Mouse (Mus musculus): ENCODE results near the gene Cd300lb.
A peak's percentile ranks its signal among the peaks of the same experiment; 100 is the strongest.
"Not testable (repeated sequence)": the region's sequence is repeated elsewhere in the genome, so short reads cannot be mapped to it uniquely, and the experiment has no call there.

Gene Cd300lb

DNA sequence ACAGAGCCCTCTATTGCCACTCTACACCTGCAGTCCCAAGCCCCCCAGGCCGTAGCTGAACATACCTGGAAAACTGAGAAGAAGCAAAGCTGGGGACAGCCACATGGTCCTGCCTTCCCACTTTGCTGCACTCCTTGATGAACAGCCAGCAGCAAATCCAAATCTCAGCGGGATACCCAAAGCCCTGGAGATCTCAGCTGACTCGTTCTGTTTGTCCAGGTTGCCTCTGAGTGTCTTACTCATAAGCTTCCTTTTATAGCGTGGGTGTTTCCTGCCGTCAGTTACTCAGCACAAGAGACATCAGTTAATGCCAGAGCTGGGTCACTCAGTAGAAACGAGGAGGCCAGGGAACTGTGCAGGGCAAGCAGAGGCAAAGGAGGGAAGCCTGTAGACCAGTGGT lies at the start of gene Cd300lb:
TSS of gene Cd300lb (minus strand) at position 243 of the 400 bp plus-strand sequence.
- no peak for DNase-seq (ENCODE audit: low spot score)

DNA sequence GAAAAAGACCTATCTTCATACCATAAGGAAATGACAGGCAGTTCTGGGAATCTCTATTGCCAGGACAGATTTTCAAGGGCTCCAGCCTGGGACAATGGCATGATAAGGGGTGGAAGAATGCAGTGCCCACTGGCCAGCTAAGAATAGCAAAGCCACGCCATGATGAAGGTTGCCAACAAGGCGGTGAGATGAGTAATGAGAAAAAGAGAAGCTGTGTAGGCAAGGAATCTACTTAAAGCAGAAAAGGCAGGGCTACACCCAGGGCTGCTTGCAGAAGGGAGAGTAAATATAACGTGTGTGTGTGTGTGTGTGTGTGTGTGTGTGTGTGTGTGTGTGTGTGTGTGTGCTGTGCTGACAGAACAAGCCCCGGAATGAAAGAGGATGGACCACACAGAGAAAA lies 47.7 kb upstream of the Cd300lb start:
- no peak for DNase-seq (ENCODE audit: low spot score)

DNA sequence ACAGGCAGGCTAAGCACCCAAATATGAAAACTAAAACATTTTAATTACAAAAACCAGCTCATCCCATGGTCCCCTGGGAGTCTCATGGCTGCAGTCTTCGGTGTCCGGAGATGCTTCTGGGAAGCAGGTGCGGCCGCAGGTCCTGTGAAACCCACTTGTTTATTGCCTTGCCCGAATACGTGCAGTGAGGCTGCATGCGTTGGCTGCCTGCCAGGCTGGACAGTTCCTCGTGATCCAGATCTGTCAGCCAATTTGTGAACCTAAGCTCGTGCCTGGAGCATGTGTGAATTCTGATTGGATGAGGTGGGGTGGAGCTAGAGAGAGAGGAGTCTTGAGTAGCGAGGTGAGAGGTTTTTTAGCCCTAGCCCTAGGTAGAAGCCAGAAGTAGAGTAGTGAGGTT lies 38.5 kb upstream of the Cd300lb start:
- no peak for DNase-seq (ENCODE audit: low spot score)

DNA sequence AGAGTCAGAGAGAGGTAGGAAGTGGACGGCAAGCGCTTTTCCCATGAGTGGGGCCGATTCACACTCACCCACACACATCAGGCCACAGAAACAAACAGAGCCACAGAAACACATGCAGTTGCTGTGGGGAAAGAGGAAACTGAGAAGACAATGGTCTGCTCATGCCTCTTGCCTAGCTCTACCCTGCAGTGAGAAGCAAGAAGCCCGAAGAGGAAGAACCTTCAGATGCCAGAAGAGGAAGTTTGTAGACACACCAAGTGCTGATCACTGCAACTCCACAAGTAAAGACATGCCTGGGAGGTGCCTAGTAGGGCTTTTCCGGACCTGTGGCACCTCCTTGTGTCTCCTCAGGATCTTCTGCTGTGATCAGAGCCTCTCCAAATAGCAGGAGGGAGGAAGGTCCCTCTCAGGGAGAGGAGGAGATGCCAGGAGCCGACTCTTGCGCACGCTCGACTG lies 34.6 kb upstream of the Cd300lb start, which contains the start of gene Cd300c:
TSS of gene Cd300c (minus strand) at position 406 of the 456 bp plus-strand sequence.
- no peak for DNase-seq (ENCODE audit: low spot score)

DNA sequence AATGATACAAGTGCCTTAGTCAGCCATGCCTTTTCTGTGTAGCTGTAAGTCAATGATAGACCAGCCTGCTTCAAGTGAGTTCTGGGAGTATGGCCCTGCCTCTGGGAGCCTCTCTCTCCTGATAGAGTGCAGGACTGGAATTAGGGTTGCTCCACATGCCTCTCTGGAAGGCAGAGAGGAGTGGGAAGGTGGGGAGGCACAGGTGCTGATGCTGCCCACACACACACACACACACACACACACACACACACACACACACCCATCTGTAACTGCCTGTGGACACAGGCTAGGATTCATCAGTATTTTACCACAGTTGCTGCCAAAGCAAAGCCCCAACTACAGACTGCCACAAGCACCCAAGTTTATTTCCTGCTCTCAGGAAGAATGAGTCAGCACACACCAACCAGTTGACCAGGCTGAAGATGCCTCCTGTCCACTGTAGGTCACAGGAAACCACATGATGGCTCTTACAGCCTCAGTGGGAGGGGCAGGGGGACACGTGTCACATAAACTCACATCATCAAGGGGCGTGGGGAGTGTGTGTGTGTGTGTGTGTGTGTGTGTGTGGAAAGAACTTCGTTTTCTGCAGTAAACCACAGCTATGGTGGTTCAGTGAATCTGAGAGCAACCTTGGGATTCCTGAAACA lies 31.1 kb upstream of the Cd300lb start:
- DNase-seq (ENCODE audit: low spot score) = no peak

DNA sequence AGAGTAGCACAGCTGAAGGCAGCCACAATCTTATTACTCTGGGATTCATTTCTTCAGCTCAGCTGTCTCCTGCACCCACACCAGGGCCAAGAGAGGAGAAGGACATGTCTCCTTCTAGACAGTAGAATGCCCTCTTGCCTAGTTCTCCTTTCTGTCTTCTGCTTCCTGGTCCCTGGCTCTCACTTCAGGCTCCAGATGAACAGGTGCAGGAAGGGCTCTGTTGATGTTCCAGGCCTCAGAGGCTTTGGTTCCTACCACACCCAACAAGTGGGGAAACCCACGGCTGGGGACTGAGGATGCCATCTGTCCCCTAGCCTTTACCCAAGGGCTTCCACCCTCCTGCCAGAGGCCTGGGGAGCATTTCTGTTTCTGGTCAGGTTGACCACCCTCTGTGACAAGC lies 26.2 kb upstream of the Cd300lb start:
- no peak for DNase-seq (ENCODE audit: low spot score)

DNA sequence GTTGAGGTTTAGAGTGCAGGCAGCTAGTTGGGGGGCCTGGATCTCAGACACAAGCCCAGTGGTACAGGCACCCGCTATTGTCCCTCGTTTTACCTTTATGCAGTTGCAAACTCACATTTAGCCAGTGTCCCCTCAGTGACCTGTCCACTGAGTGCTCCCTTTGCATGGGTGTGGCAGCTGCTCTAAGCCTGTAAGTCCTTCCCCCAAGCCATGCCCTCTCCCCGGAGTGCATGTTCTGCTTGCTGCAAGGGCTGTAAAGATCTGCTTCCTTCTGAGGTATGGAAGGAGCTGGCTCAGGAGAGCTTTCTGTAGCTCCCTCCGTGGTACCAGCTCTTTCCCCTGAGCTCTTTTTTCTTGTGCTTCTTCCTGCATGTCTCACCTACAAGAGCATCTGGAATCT lies 595 bp downstream of the Cd300lb start:
- no peak for DNase-seq (ENCODE audit: low spot score)

DNA sequence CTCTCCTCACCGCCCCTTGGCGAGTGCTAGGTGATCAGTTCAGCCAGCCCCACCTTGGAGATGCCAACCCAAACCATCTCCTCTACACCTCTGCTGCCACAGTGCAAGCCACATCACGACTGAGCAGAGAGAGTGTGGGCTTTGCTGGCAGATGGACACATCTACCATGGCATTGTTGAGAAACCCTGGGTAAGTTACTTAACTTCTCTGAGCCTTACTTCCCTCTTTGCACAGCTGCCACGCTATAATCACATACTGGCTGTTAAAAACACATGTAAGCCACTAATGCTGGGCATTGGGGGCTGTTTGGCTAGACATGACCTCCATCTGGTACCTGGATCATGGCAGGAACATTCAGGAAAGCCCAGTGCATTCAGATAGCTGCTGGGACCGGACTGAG lies 3.1 kb downstream of the Cd300lb start:
- DNase-seq (ENCODE audit: low spot score) = no peak

DNA sequence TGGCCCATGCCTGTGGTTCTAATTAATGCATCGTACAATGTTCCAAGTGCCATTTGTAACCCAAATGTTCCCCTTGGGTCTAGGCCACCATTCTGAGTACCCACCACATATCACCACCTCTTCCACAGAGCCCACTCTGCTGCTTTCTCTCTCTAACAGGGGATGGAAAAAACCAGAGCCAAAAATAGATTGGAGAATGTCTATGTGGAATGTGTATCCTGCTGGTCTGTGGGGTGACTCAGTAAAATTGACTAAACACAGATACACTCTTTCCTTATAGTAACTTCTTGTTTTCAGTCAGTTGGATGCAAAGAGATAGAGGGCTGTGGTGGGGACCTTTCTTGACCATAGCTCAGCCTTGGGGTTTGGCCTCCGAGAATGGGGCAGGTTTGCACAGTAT lies 4.6 kb downstream of the Cd300lb start:
- DNase-seq (ENCODE audit: low spot score) = no peak

DNA sequence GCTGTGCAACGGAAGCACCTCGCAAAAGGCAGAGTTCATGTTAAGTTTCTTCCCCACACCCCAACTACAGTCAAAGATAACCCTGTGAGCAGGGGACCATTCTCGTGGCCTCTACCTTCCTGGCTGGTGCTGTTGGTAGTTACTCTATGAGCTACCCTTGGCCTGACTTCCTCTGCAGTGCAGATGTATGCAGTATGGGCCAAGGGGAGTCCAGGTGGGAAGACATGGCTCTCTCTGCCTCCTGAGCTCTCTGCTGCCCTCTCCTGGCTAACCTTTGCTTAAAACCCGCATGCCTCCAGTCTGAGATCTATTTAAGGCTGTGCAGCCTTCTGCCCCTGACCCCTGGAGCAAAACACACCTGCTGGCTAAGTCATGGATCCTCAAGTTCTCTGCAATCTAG lies 10.2 kb downstream of the Cd300lb start:
- DNase-seq (ENCODE audit: low spot score) = no peak

DNA sequence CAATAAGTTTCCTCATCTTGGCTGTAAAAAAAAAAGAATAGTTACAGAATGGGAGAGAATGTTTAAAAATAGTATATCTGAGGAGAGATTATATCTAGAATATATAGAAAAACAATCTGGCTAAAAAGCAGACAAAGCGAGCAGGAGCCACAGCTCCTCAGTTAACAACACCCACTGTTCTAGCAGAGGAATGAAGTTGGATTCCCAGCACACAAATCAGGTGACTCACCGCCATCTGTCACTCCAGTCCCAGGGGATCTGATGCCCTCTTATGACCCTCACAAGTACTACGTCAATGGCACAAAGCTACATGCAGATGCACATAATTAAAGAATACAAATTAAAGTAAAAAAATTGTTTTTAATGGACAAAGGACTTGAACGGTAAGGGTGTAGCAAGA lies 11.7 kb downstream of the Cd300lb start:
- no peak for DNase-seq (ENCODE audit: low spot score)

DNA sequence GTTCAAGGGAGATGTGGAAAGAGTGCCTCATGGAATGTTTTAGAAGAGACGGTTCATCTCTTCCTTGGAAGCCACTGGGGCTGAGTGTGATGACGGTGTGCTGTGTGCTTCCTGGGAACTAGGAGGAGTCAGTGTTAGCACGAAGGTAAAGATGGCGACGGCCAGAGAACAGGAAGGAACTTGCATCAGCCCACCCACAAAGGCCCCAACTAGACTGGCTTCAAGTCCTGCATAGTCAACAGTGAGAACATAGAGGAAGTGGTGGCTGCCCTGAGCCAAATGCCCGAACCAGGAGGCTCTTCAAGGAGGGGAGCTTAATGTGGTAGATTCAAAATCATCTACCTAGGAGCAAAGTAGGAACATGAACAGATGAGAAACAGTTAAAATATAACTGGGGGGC lies 17.1 kb downstream of the Cd300lb start:
- DNase-seq (ENCODE audit: low spot score) = no peak

DNA sequence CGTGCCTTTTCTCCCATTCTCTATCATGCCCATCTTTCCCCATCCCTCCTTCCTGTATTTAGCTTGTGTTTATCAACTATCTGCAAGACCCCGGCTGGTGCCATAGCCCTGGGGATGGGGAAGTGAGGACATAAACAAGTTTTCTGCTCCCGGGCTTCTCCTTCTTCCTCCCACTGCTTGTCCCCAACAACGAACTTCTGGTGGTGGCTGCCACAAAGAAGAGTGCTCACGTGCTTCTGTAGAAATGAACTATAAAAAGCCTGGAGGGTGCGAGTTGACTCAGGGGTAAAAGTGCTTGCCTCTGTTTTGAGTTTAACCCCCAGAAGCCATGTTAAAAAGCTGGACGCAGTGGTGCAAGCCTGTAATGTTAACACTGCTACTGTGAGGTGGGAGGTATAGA lies 19.2 kb downstream of the Cd300lb start:
- no peak for DNase-seq (ENCODE audit: low spot score)

DNA sequence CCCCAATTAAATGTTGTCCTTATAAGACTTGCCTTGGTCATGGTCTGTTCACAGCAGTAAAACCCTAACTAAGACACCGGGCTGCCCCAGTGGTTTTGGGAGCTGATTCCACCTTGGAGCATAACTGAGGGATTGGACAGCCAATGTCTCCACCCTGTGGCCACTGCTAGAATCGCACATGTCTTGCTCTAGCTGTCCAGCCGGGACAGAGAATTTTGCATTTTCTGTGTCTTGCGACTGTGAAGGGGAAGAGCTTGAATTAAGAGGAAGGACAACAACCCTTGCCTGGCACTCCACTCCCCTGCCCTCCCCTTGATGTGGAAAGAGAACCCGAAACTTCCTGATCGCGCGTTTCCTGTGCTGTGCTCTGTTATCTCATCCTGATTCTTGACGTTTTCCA lies 21.3 kb downstream of the Cd300lb start:
- DNase-seq (ENCODE audit: low spot score) = peak; percentile 13

DNA sequence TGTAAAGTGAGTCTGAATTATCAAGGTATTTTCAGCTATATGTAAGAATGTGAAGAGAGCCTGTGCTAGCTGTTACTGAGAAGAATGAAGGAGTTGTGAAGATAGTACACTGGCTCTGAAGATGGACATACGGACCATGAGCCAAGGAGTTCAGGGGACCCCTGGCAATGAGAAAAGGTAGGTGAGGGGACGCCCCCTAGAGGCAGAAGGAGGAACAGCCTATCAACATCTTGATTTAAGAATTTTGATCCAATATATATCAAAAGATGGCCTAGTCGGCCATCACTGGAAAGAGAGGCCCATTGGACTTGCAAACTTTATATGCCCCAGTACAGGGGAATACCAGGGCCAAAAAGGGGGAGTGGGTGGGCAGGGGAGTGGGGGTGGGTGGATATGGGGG lies 24.6 kb downstream of the Cd300lb start:
- DNase-seq (ENCODE audit: low spot score) = not testable (repeated sequence)

DNA sequence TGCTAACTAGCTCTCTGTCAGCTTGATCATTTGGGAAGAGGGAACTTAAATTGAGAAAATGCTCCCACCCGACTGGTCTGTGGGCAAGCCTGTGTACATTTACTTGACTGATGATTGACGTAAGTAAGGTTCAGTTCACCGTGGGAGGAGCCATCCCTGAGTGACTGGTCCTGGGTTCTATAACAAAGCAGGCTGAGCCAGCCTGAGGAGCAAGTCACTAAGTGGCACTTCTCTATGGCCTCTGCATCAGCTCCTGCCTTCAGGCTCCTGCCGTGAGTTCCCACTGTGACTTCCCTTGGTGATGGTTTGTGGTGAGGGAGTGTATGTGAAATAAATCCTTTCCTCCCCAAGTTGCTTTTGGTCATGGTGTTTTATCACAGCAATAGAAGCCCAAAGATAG lies 26.1 kb downstream of the Cd300lb start:
- no peak for DNase-seq (ENCODE audit: low spot score)

DNA sequence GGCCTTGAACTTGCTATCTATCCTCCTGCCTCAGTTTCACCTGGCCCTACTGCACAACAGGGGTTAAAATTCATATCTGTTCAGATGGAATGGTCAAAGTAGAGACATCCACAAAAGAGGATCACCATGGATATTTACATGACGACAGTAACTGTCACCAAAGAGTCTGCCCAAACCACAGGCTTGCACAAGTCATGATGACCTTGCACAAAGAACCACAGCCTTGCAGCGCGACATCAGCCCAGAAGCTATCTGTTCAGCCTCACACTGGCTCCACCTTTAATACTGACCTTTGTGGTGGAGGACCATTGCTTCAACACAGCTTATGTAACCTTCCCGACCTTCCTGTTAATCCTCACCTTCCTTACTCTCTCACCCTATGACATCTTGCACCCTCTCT lies 26.6 kb downstream of the Cd300lb start:
- DNase-seq (ENCODE audit: low spot score) = no peak

DNA sequence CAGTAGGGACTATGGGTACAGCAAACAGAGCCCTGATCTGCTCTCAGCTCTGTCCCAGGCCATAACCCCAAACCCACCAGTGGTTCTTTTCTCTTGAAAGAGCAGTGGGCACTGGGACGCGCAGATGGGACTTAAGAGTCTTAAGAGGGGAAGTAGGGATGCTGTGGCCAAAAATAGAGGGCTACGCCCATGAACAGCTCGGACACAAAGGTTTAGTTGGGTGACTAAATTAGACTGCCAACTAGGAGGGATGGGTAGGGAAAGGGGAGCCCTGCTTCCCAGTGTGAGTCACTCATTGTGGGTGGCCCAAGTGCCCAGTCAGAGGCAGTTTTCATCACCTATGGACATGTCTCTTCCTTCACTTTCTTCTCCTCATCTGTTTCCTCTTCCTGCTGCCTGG lies 31.0 kb downstream of the Cd300lb start:
- no peak for DNase-seq (ENCODE audit: low spot score)

DNA sequence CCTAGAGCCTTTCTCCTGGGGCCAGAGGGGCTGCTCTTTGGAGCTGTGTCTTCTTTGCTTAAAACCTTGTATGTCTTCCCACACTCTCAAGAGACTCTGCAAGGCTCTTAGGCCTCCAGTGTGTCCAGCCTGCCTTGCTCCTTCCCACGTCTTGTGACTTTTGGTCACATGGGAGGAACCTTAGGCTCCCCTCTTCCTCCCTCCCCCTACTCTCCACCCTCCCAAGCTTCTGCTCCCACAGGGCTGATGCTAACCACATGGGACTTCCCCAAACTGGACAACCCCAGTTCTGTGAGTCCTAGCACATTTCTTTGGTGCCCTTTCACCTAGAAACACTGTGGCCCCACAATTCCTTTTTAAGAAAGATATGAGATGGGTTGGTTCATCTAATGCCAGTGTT lies 36.2 kb downstream of the Cd300lb start:
- no peak for DNase-seq (ENCODE audit: low spot score)

DNA sequence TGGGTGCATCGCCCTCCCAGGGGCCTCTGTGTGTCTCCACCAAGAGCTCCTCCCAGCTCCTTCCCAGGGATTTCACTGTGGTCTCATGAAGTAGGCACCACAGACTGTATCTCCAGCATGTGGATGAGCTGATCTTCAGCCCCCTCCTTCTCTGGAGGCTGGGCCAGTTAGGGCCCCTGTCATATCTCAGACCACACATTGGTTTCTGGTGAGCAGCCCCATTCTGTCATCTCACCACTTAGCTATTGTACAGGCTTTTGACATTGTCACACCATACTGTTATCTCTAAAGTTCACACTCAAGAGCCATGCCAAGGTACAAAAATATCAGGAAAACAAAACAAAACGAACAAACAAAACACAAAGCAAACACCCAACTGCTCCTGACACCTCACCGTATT lies 38.1 kb downstream of the Cd300lb start:
- no peak for DNase-seq (ENCODE audit: low spot score)

DNA sequence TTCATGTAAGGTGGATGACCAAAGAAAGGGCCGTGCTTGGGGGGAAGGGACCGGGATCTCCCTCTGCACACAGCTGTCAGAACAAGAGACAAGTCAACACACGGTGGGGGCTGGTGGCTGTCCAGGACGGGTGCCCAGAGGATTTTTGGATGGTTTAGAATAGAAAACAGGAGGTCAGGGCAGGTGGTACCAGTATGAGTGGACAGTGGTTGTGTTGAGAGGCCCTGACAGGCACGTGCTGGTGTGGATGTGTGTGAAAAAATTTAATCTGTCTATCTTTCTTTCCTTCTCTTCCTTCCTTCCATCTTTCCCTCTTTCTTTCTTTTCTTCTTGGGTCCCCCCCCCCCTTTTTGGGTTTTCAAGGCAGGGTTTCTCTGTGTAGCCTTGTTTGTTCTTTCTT lies 43.6 kb downstream of the Cd300lb start:
- DNase-seq (ENCODE audit: low spot score) = no peak

DNA sequence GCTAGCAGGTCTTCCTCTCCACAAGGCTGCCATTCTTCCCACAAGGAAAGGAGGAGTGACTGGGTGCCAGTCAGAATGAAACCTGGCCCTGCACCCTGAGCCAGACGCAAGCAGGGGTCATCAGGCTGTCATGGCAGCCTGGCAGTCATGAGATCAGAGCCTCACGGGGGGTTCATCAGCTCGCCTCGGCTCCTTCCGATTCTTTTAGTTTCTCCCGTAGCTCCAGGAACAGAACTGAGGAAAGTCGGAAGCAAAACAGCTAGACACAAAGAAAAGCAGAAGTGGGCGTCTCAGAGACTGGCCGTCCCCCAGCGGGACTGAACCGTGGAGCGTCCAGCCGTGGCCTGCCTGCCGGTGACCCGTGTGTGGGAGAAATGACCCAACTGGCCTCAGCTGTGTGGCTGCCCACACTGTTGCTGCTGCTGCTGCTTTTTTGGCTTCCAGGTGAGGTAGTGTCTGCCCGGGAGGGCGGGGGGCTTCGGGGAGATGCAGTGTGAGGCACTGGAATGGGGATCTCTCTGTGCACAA lies 44.1 kb downstream of the Cd300lb start, which contains the start of gene Cd300a:
TSS of gene Cd300a (plus strand) at position 51 of the 528 bp plus-strand sequence.
- no peak for DNase-seq (ENCODE audit: low spot score)

DNA sequence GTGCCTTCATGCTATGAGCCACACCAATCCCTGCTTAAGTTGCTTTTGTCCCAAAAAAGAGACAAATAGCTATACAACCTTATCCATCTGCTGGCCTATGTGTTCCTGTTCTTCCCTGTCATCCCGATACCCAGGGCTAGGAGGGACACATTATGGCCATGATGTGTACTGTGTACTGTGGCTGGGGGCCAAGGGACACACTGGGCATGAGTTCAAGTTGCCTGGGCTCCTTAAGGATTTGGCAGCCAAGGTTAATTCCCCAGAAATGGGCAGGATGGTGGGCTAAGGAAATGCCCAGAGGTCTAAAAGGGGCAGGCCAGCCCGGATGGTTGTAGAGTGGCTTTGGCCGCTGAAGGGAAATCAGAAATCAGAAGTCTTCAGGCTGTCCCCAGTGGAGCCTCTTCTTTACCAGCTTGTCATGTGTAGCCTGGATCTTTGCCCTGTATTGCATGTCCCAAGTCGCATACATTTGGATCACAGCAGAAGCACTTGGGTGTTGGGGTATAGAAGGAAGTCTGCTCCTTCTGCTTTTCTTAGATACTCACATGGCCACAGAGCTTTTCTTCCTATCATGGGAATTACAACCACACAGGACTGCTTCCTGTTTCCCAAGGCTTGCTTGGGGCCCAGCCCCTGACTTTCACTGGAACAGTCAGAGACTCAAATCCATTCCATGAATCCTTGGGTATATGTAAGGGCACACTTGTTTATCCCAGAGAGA lies 49.6 kb downstream of the Cd300lb start:
- DNase-seq (ENCODE audit: low spot score) = no peak

Data from ovary, adult 18-20 months (tissue).